Mouse (Mus musculus): ENCODE data around the gene Csrnp1. TPM values are rescaled to one million over a fixed set of nuclear protein-coding genes. Genes with fewer than 3 reads are reported as not detected.
"Not testable (repeated sequence)": the region's sequence is repeated elsewhere in the genome, so short reads cannot be mapped to it uniquely, and the experiment has no call there.

Gene Csrnp1
- 10 to 100 TPM in 1 of 2 experiments, 1 to 10 TPM in 1; 3.0 to 11.0 TPM for total RNA-seq (2021)
- long read RNA-seq, experiment 1: 0 reads
- long read RNA-seq, experiment 2, partial matches to known transcripts: 0 of 6 reads
- long read RNA-seq, experiment 2, other reads (novel, unspliced or antisense): 6 of 6 reads

DNA sequence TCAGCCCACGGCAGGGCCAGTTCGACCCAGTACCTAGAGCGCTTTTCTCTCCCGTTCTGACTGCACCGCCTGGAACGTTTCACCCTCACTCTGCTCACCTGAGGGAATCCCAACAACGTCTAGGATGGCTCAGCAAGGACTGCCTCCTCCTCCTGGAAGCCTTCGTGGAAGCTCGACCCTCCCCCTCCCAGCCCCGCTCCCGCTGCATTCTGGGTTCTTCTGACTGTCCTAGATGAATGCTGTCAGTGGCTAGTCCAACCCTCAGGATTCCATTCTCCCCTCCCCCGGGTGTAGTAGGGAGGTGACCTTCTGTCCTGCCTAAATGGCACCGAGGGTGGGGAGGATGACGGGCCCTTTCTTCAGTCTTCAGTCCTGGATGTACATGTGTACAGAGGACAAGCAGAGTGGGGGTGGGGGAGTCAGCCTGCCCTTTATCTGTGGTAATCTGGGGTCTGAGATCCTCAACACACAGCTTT, at the start of gene Csrnp1:
Gene Csrnp1, minus strand, starts transcription at position 123 of the 476 bp plus-strand sequence.
- no peak for DNase-seq
- intact Hi-C loops (cut with DNase I): no loop called here

DNA sequence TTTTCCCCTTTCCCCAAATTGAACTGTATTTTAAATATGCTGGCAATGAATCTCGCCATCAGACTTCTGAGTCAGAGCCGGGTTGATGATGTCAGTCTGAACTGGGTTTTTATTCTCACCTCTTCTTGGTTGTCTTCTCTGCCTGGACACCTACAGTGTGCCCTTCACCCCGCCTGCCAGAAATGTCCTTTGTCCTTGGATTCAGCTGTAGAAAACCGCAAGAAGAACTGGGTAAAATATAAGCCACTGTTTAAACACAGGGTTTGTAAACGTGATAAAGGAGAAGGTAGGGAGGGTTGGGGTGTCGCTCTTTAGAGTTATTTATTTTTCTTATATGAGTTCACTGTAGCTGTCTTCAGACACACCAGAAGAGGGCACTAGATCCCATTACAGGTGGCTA, 48.3 kb upstream of the Csrnp1 start:
- intact Hi-C loops (cut with DNase I): no loop called here
- no peak for DNase-seq

GRCm38 (mm10) chr9:120030421-120030820, 46.0 kb upstream of the Csrnp1 start:
- no peak for DNase-seq
- intact Hi-C loops (cut with DNase I): no loop called here

DNA sequence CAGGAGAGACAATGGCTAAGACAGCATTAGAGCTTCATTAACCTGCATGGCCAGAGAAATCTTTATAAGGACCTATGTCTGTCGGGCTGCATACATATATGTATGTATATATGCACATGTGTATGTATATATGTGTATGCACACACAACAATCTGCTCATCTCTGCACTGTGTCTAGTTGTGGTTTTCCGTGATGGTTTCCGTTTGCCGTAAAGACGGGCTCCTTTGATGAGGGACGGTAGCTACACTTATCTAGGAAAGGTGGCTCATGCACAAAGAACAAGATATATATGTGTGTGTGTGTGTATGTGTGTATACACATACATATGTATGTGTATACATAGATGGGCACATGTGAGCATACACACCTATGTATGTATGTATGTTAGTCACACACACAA, 45.4 kb upstream of the Csrnp1 start:
- DNase-seq: no peak
- intact Hi-C loops (cut with DNase I): loop anchor here (2.0 to 5.0 kb wide), 2 partner anchors 43 to 67 kb away; no protein-coding TSS in a partner anchor

DNA sequence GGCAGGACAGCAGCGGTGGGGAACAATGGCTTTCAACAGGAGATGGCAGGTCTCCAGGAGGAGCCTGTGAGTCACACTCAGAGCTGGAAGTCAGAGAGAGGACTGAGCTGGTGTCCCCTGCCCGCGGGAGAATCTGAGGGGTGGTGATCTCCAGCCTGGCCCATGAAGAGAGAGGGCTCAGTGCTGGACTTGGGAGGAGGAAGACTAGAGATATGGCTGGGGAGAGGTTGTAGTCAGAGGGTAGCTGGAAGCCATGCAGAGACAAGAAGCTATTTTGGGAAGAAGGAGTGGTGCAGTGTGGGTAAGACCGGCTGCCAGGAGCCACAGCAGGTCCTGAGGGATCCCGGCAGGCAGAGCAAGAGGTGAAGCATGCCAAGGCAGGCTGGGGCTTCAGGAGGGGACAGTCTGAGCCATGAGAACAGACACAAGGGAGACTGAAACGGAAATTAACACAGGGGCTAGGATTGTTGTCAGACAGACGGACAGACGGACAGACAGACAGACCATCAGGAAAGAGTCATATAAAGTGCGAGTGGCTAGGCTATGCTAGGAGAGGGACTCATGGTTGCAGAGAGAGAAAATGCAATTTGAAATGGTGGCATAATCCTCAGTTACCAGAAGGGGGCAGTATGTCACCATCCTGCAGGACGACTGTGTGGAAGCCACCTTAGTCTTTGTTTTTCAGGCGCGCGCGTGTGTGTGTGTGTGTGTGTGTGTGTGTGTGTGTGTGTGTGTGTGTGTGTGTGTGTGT, 43.1 kb upstream of the Csrnp1 start:
- DNase-seq: peak; percentile 40 to 59
- intact Hi-C loops (cut with DNase I): loop anchor here (2.0 to 5.0 kb wide), 2 partner anchors 45 to 70 kb away; no protein-coding TSS in a partner anchor

GRCm38 (mm10) chr9:120024625-120025024, 40.2 kb upstream of the Csrnp1 start:
- no peak for DNase-seq
- intact Hi-C loops (cut with DNase I): loop anchor here (5.0 kb wide), 1 partner anchor 73 kb away; no protein-coding TSS in a partner anchor

DNA sequence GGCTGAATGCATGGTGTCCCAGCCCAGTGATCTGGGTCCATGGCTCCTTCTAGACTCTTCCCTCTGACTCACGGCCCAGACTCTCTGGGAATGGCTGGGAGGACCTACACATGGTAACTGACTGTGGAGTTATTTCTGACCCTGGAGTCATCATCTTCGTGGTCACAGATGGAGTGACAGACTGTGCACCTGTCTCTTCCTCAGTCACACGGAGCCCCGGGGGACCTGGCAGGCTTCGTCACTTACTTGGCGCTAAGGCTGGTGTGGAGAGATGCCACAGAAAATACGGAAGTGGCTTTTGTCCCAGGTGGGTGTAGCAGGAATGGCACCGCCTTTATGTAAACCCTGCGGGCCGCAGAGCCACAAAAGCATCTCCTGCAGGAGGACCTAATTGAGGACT, 39.7 kb upstream of the Csrnp1 start:
- DNase-seq: peak; percentile 44
- intact Hi-C loops (cut with DNase I): no loop called here

GRCm38 (mm10) chr9:120023086-120023811, 38.8 kb upstream of the Csrnp1 start, which contains the start of gene Xirp1:
TSS of gene Xirp1 (minus strand) at chr9:120023598.
- DNase-seq: no peak
- intact Hi-C loops (cut with DNase I): no loop called here

DNA sequence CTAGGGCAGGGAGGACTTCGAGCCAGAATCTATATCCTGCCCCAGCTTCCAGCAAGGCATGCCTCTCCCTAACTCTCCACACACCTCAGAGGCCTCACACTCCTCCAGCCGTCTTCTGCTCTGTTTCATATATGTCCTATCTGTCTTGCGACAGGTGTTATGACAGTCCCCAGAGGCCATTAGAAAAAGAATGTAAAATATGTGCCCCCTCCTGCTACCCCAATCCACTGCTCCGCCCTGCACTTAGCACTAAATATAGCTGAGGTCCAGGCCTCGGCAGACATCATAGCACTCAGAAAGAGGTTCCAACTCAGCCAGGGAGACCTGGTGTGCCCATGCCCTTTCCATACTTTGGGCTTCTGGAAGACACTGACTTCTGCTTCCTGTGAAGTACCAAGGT, 36.7 kb upstream of the Csrnp1 start:
- DNase-seq: no peak
- intact Hi-C loops (cut with DNase I): no loop called here

- intact Hi-C loops (cut with DNase I): no loop called here
- peak; percentile 63 to 71 for DNase-seq
Observed at GRCm38 (mm10) chr9:120020285-120020890, 35.9 kb upstream of the Csrnp1 start.

- intact Hi-C loops (cut with DNase I): no loop called here
- no peak for DNase-seq
Observed at GRCm38 (mm10) chr9:120016956-120017355, 32.5 kb upstream of the Csrnp1 start.

- intact Hi-C loops (cut with DNase I): loop anchor here (2.0 kb wide), 1 partner anchor 50 kb away; no protein-coding TSS in a partner anchor
- no peak for DNase-seq
Observed at GRCm38 (mm10) chr9:120014828-120015227, 30.4 kb upstream of the Csrnp1 start.

DNA sequence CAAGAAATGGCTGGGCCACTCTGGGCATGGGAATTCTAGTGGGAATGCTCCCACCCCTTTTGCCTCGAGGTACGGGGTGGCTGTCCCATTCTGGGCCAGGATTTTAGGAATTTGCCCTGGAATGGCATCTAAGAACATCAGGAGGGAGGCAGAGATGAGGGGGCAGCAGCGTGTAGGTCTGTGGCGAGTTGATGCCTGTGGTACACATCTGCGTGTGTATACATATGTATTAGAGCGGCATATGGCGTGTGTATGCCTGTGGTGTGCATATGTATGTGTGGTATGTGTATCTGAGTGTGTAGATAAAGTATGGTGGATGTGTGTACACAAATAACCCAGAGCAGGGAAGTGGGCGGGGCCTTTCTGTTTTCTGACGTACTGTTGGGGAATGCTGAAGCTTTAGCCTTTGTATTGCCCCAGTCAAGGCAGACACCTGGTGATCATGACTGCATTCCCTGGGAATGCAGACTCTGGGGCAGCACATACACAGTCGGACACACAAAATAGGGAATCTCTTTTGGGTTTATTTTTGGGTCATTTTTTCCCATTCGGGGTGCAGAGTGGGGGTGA, 28.9 kb upstream of the Csrnp1 start:
- intact Hi-C loops (cut with DNase I): no loop called here
- no peak for DNase-seq

- DNase-seq: no peak
- intact Hi-C loops (cut with DNase I): no loop called here
Observed at GRCm38 (mm10) chr9:120012781-120013180, 28.3 kb upstream of the Csrnp1 start.

- DNase-seq; intact Hi-C loops (cut with DNase I): not testable (repeated sequence)
Observed at GRCm38 (mm10) chr9:120012161-120012560, 27.7 kb upstream of the Csrnp1 start.

DNA sequence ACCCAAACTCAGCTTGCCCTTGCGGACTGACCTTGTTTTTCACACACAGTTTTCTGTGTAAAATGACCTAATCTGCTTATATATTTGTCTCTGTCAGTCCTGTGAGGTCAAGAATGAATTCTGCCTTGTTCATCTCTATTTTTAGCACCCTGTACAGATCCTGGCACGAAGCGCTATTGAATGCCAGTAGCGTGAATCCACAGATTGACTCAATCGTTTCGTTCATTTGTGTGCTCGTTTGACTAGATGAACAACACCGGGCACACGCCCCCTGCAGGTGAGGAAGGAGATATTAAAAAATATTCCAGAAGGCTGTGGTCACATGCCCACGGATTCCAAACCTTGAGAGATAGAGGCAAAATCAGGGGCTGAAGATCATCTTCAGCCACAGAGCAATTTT, 27.1 kb upstream of the Csrnp1 start:
- DNase-seq: peak in 1 of 2 experiments; percentile 49
- intact Hi-C loops (cut with DNase I): no loop called here

DNA sequence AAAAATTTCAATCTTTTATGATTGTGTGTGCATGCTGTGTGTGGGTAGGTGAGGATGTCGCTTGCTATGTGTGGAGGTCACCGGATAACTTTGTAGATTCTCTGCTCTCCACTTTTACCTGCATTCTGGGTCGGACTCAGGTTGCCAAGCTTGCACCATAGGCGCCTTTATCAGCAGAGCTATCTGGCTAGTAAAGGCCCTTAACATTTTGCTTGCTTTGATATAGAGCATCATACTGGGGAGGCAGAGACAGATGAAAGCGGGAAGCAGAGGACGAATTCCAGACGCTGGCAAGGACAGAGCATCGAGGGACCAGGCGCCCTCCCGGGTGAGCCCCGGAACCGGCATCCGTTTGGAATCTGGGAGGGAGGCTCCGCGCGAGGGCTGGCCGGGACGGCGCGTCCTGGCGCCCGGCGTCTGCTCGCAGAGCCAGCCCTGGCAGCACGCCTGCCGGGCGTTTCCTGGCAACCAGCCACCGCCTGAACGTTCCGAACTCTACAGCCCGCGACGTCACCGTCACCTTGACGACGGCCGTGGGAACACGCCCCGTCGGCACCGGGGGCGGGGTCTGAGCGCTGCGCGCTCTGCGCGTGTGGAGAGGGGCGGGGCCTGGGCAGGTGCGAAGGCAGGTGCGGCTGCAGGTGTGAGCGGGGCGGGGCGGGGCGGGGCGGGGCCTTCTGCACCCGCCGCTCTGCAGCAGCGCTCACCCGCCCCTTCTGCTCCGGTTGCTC, 26.5 kb upstream of the Csrnp1 start:
- intact Hi-C loops (cut with DNase I): no loop called here
- peak; percentile 97 to 98 for DNase-seq

DNA sequence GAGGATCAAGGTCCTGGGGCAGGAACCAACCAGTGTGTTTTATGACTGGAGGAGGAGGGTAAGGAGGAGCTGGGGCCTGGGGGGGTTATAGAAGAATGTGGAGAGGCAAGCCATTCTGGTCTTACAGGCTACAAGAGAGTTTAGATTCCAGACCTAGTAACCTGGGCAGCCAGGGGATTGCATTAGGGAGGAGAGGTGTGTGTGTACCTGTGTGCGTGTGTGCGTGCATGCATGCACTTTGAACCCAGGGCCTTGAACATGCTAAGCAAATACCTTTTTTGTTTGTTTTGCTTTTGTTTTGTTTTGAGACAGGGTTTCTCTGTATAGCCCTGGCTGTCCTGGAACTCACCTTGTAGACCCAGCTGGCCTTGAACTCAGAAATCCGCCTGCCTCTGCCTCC, 25.4 kb upstream of the Csrnp1 start:
- no peak for DNase-seq
- intact Hi-C loops (cut with DNase I): no loop called here

- DNase-seq: no peak
Observed at GRCm38 (mm10) chr9:120009226-120009841, 24.9 kb upstream of the Csrnp1 start.

More at GRCm38 (mm10) chr9:120009226-120009841, 24.9 kb upstream of the Csrnp1 start:
- intact Hi-C loops (cut with DNase I): no loop called here
